Comparison of ENCODE assay signal across 9 mouse cellular contexts in genomic region chr10:57795542-57795941, GRCm38 (mm10). TPM values are rescaled to one million over a fixed set of nuclear protein-coding genes. Genes with fewer than 3 reads are reported as not detected.
A peak's percentile ranks its signal among the peaks of the same experiment; 100 is the strongest.
DNase-seq lines count a peak whose midpoint lies in the region; ATAC-seq and TF ChIP-seq lines count a peak whose summit lies in the region.
"Had no signal": no experiment of that assay in that cellular context is flagged by ENCODE, and none has a peak within 500 bp of the region (broad histone marks: within the 10 kb centered on the region; RNA-seq: fewer than 3 reads in every experiment).

No protein-coding gene starts in this region.

- H3K9ac ChIP-seq in forebrain, postnatal 0 days = peak overlapping the region; percentile 71
- H3K9ac ChIP-seq in midbrain, embryonic 14.5 days (replicated peaks; ENCODE audit: low read length) = no peak overlapping the region

- no peak for ATAC-seq in forebrain, postnatal 0 days
- no peak for ATAC-seq in midbrain, embryonic 14.5 days (ENCODE audit: low FRiP score, low TSS enrichment)

- 0 out of 2 replicates have a peak overlapping the region, but pooled peaks have one; percentile 15 for H3K27ac ChIP-seq in forebrain, postnatal 0 days (ENCODE audit: low read depth, low read length)
- H3K27ac ChIP-seq in limb, embryonic 10.5 days = no peak overlapping the region
- H3K27ac ChIP-seq in midbrain, embryonic 14.5 days (replicated peaks; ENCODE audit: low read depth, low read length) = no peak overlapping the region

- H3K4me3 ChIP-seq in forebrain, postnatal 0 days (ENCODE audit: low read depth, low read length) = peak overlapping the region; percentile 50
- H3K4me3 ChIP-seq in limb, embryonic 10.5 days = peak overlapping the region; percentile 61
- no peak overlapping the region for H3K4me3 ChIP-seq in midbrain, embryonic 14.5 days (replicated peaks; ENCODE audit: low read depth, low read length)

- no peaks in the 10 kb centered on the region for H3K4me1 ChIP-seq in forebrain, postnatal 0 days (ENCODE audit: insufficient read depth)
- H3K4me1 ChIP-seq in limb, embryonic 10.5 days = peaks cover 21% of the 10 kb centered on the region
- H3K4me1 ChIP-seq in midbrain, embryonic 14.5 days (ENCODE audit: control insufficient read depth, insufficient read depth, low read length) = 0 out of 2 replicates have a peak, but pooled peaks cover 11% of the 10 kb centered on the region

- 0 out of 2 replicates have a peak, but pooled peaks cover 3% of the 10 kb centered on the region for H3K9me3 ChIP-seq in forebrain, postnatal 0 days (ENCODE audit: low read length)
- no peaks in the 10 kb centered on the region for H3K9me3 ChIP-seq in limb, embryonic 10.5 days (replicated peaks)
- H3K9me3 ChIP-seq in midbrain, embryonic 14.5 days (ENCODE audit: control insufficient read depth, low read length) = peaks cover 5% of the 10 kb centered on the region

- DNase-seq in cerebellum, adult 8-10 months = peak; percentile 7
- DNase-seq in cerebellum, postnatal 4 days (ENCODE audit: low spot score in 2 of 2) = no peak
- peak; percentile 35 for DNase-seq in CD4-positive helper T cell, adult 2 months (ENCODE audit: low read depth, low spot score)
- no peak for DNase-seq in forebrain, postnatal 0 days
- peak; percentile 32 for DNase-seq in limb, embryonic 10.5 days (ENCODE audit: low spot score)
- DNase-seq in midbrain, embryonic 14.5 days = peak; percentile 14
- no peak for DNase-seq in right cerebral cortex, adult 18-20 months
- no peak for DNase-seq in layer of hippocampus, postnatal 14 days (ENCODE audit: low spot score in 2 of 2)

- H3K36me3 ChIP-seq in forebrain, postnatal 0 days (ENCODE audit: insufficient read depth) = no peaks in the 10 kb centered on the region
- H3K36me3 ChIP-seq in limb, embryonic 10.5 days = no peaks in the 10 kb centered on the region
- no peaks in the 10 kb centered on the region for H3K36me3 ChIP-seq in midbrain, embryonic 14.5 days (ENCODE audit: control insufficient read depth, insufficient read depth, low read length)

- peak overlapping the region; percentile 100 for H3K4me2 ChIP-seq in forebrain, postnatal 0 days (ENCODE audit: low read depth)
- peak overlapping the region; percentile 97 for H3K4me2 ChIP-seq in midbrain, embryonic 14.5 days (ENCODE audit: low read length)

- WGBS in forebrain, postnatal 0 days = 36% methylated on average over 4 of the region's 4 CpGs
- 38% methylated on average over 4 of the region's 4 CpGs for WGBS in limb, embryonic 10.5 days
- WGBS in midbrain, embryonic 14.5 days = 46% methylated on average over 4 of the region's 4 CpGs

- TF ChIP-seq CTCF in forebrain, postnatal 0 days (IDR thresholded peaks at IDR 0.05; ENCODE audit: low read depth) = no peak

- H3K27me3 ChIP-seq in forebrain, postnatal 0 days (ENCODE audit: insufficient read depth, low read length) = no peaks in the 10 kb centered on the region
- H3K27me3 ChIP-seq in limb, embryonic 10.5 days (ENCODE audit: low read depth, poor library complexity, severe bottlenecking) = no peaks in the 10 kb centered on the region
- H3K27me3 ChIP-seq in midbrain, embryonic 14.5 days (ENCODE audit: control insufficient read depth, insufficient read depth, low read length) = no peaks in the 10 kb centered on the region

RNA-seq across cellular contexts. Expression of gene Smpdl3a, which starts 1.4 kb away (rescaled TPM):
- 31.0 and 32.5 TPM in 2 replicates for total RNA-seq in forebrain, postnatal 0 days (2014; rRNA removed)
- 37.0 and 38.6 TPM in 2 replicates for polyA plus RNA-seq in forebrain, postnatal 0 days (2015; fragmentation: Nextera tagmentation; extraction: Ambion mirVana)
- polyA plus RNA-seq in limb, embryonic 10.5 days (2016; fragmentation: Nextera tagmentation; extraction: Ambion mirVana) = 3.2 and 5.1 TPM in 2 replicates
- 16.6 and 18.7 TPM in 2 replicates for polyA plus RNA-seq in midbrain, embryonic 14.5 days (2014; fragmentation: Nextera tagmentation; extraction: Ambion mirVana)
- 10 to 100 TPM; 31.2 to 32.6 TPM for total RNA-seq in layer of hippocampus, postnatal 14 days (2021)

RNA-seq across cellular contexts. Expression of gene Fabp7, which starts 10.9 kb away (rescaled TPM):
- 1,177 and 1,333 TPM in 2 replicates for total RNA-seq in forebrain, postnatal 0 days (2014; rRNA removed)
- polyA plus RNA-seq in forebrain, postnatal 0 days (2015; fragmentation: Nextera tagmentation; extraction: Ambion mirVana) = 2,604 and 2,926 TPM in 2 replicates
- polyA plus RNA-seq in limb, embryonic 10.5 days (2016; fragmentation: Nextera tagmentation; extraction: Ambion mirVana) = 0.55 and 0.58 TPM in 2 replicates
- 1,508 and 1,932 TPM in 2 replicates for polyA plus RNA-seq in midbrain, embryonic 14.5 days (2014; fragmentation: Nextera tagmentation; extraction: Ambion mirVana)
- 100 to 1,000 TPM; 178 to 206 TPM for total RNA-seq in layer of hippocampus, postnatal 14 days (2021)
- total RNA-seq: common myeloid progenitor, adult 5-6 weeks had no signal

Comparison
In these comparisons a context has a peak if more than half of its experiments do, and no peak if none do; other contexts are left out.
1. DNase-seq: peak in cerebellum, adult 8-10 months (single experiment), CD4-positive helper T cell, adult 2 months (single experiment), limb, embryonic 10.5 days (single experiment) and midbrain, embryonic 14.5 days (single experiment); none in cerebellum, postnatal 4 days (0 of 2), forebrain, postnatal 0 days (single experiment), right cerebral cortex, adult 18-20 months (single experiment) and layer of hippocampus, postnatal 14 days (0 of 2).
2. RNA of gene Fabp7, which starts 10.9 kb away (polyA plus RNA-seq): 2,604 to 2,926 TPM in forebrain, postnatal 0 days and 1,508 to 1,932 TPM in midbrain, embryonic 14.5 days; 0.55 to 0.58 TPM in limb, embryonic 10.5 days; every median in the first group is over 100 times any median in the second.